Mouse (Mus musculus): Measurements from ENCODE around the gene Zbtb38.

Zbtb38 gene

DNA sequence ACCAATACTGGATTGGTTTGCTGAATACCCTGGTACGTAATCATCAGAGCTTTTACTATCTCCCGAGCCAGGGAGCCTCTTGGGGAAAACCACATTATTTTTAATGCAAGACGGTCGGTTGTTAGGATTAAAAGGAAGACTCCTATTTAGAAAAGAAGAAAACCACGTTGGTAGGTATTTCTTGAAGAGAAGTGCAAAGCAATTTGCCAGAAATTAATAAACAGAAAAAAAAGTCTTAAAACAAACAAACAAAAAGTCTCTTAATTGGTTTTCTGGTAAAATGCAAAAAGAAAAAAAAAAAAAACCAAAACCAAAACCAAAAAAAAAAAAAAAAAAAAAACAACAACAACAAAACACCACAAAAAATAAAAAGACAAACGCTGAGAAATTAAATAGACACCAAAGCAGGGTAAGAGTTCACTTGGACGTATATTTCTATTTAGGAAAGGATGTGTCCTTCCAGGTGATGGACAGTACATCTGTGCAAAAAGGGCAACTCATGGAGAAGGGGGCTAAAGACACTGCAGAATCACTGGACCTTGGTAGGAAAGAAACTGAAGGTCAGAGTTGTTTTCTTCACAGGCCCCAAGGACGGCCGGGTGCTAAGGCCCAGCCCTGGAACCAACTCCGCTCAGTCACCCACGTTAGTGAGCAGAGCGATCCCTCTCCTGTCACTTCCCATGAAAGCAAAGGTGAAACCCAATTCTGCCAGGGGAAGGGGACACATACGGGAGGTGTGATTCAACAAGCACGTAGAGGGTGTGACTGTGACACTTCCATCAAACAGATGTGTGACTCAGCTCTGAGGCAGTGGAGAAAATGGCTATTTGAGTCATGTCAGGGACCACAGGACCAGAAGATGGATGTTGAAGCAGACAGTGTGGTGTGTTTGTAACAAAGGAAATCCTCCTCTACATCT lies 38.9 kb downstream of the Zbtb38 start:
- DNase-seq: no peak

DNA sequence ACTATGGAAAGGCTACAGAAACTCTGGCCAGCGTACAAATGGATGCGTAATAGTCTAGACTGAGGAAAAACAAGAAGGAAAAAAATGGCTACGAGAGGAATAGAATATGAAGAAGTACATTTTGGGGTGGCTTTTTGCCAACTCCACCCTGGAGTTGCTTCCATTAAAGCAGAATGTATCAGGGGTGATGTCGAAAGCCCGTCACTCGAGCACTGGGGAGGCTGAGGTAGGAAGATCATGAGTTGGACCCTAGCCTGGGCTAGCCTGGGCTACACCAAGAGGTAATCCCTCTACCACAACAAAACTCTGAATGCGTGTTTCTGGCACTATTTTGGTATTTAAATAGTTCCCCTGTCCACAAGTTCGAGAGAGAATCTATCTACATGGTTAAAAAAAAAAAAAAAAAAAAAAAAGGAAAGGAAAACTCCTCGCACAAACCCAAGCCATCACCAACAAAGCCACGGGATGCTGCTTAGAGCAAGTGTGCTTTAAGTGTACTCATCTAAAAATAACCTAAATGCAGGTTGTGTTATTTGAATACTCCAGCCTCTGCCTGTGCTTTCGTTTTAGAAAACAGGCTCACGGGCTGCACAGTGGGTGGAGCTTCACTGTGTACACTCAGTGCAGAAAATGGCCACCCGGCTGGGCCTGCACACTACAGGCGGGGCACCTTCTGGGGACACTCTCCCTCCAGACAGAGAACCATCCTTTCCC lies 39.7 kb downstream of the Zbtb38 start:
- DNase-seq: no peak

DNA sequence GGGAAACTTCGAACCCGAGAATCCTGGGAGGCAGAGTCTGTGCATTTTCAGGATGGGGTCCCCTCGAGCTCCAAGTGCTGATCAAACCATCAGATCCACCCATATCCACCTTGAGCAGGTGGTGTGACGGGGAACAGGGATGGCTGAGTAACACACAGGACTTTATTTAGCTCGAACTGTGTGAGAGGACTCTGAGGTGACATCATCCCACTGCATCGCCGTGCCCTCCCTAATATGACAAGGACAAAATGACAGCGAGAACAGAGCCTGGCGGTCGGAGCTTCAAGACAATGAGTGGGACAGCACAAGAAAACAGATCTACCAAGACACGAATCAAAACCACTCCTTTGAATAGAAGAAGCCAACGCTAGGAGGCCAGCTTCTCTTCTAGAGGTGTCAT lies 40.6 kb downstream of the Zbtb38 start:
- no peak for DNase-seq

DNA sequence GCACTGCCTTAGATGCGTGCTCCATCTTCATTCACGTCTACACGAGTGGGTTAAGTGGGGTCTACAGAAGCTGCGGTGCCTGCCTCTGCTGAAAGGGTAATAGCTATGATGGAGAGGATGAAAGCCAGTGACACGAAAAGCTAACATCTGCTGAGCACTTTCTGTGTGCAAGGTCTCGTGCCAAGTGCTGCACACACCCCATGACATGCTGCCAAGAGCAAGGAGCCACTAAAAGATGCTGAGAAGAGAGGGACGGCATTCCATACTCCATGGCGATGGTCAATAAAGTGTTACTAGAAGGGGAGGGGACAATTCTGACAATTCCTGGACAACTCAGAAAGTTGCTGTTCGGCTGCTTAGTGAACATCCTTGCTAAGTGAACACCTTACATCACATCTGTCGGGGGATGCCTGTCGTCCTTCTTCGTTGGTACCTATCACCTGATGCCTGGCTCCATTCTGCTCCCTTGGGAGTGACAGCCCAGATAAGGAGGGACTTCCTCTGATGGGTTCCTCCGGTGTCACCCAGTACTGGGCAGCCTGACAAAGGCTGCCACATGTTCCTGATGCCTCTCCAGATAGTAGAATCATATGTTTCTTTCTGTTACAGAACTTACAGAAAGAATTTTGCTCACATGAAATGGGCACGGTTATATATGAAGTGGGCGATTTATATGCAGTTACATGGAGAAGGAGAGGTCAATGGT lies 42.2 kb downstream of the Zbtb38 start:
- DNase-seq: no peak

DNA sequence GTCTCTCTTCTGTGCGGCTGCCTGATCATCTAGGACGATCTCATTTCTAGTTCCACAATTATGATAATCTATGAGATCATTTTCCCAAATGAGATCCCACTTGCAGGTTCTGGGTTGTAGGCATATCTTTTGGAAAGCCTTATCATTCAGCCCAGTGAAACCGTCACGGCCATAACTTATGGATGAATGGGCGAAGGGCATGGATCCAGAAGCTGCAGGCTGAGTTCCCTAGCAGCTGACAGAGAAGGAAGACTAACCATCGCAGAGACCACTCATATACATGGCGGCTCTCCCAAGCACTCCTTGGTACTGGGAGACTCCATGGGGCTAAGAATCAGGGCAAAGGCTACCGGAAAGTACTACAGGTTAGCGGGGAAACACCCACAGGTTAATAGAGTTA lies 43.7 kb downstream of the Zbtb38 start:
- DNase-seq: no peak

DNA sequence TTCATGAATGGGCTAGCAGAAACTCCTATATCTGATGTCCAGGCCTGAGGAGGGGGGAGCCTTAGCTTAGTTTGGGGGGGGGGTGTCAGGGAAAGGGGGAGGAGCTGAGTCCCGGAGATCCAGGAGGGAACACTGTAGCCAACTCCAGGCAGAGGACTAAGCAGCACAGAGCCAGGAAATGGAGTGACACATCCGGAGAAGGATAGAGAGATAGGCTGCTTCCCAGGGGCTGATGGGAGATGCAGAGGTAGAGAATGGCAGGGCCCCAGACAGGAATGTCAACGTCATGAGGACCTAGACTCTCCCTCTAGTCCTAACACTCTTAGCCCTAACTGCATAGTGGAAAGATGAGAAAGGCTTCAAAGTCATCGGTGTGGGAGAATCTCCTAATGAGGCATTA lies 44.7 kb downstream of the Zbtb38 start:
- DNase-seq: no peak

DNA sequence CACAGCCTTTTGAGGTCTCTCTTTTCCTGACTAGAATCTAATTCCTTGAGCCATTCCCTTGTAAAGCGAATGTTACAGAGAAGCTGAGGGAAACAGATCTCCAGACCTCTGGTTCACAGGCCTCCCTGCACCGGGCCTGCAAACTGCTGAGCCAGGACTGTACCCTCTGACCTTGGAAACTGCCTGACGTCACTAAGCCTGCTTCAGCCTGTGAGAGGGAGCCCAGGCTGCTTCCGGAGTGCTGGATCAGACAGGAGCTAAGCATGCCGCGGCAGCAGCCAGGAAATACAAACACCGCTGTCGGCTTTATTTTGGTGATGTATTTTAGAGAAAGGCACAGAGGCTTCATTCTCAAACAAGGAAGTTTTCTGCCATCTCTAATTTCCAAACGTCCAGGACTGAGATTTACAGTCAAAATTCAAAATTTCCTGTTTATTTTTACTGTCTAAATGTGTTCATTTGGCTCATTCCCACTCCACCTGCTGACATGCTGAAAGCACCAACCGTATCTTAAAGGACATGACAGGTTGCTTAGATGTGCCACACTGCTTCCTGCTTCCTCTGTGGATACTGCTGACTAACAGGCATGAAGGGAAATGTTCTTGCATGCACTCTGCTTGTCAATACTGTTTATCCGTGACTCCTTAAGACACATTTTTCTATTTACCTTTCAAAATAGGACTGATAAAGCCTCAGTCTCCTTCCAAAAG lies 46.9 kb downstream of the Zbtb38 start:
- no peak for DNase-seq

DNA sequence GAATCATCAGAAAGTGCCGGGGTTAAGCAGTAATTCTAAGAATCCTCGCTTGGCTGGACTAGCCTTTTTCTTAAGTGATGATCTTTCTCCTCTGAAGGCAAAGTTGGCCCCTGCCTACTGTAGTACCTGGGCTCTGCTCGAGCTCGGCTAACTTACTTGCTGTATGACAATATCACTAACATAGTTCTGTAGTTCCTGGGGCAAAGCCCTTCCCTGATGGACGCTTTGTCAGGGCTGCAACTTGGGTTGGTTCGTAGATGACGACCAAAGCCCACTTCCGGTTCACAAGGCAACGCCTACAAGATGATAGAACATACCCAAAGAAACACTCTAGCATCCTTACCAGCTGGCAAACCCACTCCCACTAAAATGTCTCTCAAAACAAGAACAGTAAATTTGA lies 47.7 kb downstream of the Zbtb38 start:
- no peak for DNase-seq

DNA sequence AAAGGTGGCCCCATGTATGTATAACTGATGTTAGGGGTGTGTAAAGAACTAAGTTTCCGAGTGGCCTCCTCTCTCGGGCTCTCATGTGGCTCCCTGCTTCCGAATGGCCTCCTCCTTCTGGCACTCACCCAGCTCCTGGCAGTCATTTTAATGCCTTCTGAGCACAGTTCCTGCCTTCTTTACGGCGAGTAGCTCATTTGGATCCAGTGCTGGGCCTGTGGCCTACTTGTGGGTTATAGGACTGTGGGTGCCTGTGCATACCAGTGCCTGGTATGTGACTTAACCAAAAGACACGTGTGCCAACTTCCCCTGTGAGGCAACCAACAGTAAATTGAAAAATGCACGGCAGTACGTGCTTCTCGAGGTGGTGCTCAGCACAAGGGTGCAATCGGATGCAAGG lies 50.7 kb downstream of the Zbtb38 start:
- DNase-seq: no peak

DNA sequence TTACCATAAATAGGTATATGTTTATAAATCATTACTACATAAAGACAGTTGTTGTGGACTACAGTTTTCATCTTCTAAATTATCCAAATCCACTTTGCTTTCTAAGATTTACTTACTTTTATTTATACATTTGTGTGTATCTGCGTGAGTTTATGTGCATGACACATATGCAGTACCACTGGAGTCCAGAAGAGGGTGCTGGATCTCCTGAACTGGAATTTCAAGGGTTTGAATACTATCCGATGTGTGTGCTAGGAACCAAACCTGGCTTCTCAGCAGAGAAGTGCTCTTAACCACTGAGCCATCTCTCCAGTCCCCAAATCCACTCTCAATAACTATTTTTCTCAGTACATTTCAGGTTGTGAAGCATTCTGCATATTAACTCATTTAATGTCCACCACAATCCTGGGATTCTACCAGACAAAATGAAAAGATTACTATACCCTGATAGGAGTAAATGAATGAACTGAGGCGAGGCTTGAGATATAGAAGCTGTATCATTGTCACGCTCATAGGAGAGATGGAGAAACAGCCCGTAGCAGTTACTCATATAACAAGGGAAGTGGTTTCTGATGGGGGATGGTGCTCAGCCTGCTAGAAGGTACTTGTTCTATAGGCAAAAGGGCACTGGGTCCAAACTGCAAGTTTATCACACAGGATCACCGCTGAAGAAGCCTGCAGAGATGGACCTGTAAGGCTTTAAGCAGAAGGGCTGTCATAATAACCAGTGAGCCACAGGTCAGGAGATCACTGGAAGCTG lies 53.2 kb downstream of the Zbtb38 start:
- DNase-seq: no peak

DNA sequence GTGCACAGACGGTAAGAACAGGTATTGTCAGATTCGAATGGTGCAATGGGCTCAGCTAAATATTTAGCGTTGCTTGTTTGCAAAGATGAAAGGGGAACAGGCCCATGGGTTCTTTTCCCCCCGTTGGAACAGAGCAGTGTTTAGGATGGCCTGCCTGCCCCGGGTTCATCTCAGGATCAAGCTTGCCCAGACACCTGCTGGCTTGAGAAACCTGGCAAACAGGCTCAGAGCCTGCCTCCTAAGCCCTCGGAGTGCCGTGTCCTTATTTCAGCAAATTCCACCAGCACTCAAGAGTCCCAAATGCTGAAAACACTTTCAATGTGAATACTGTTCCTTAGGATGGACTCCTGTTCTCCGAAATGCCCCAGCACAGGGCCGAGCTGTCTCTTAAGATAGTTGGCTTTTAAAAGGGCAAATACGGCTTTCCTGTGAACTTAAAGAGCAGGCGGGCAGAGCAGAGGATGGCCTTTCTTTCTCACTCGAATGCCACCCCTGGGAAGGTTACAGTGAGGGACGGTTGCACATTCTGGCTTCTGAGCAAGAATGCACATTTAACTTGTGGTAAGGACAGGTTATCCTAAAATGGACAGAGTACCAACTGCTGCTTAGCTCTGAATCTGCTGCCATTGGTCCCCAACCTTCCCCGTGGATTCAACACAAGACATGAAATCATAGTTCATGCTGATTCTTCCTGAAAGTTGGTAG lies 55.7 kb downstream of the Zbtb38 start:
- no peak for DNase-seq

DNA sequence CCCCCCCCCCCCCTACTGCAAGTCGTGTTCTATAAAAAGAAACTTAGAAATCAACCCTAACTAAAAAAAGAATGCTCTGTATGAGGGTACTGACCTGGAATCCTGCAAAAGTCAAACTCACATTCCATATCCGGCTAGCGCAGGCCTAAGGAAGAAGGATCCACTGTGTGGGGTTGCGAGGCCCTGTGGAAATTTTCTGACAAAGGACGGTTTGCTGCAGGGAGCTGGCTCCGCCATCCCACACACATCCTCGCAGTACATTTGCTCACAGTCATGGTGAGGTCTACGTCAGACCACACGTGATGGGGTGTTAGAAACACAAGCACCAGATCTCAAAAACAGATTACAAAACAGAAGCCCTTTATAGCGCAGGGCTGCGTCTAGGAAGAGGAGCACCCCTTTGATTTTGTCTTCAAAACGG lies 56.5 kb downstream of the Zbtb38 start:
- no peak for DNase-seq

DNA sequence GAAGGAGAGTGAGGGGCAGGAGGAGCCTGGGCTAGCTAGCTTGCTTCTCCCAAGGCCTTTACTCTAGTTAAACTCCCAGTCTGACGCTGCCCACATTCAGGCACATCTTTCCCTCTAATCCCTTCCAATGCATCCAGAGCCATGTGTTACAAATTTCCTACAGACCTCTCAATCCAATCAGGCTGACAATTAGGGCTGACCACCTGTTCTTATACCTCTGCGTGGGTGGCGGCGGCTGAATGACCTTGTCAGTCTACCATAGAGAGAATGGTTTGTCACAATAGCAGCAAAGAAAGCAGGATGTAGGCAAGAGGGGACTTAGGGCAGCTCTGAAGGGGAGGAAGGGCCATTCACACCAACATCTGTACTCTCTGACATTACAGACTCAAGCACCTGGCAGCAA lies 62.2 kb downstream of the Zbtb38 start:
- DNase-seq: no peak

DNA sequence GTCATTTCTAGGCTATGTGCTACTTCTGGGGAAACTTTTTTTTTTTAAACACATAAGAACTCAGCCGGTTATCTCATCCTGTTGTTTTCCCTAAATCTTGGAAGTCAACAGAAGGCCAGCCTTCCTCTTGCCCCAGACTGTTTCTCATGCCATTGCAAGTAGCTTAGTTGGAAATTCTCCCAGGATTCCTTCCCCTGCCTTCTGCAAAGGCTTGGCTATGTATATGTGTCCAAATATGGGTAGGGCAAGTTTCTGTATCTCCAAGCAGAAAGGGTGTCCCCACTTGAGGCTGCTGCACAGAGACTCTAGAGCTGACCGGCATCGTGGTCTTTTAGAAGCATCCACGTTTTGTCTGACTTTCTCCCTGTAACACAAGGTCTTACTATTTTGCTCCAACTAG lies 63.6 kb downstream of the Zbtb38 start:
- DNase-seq: no peak

DNA sequence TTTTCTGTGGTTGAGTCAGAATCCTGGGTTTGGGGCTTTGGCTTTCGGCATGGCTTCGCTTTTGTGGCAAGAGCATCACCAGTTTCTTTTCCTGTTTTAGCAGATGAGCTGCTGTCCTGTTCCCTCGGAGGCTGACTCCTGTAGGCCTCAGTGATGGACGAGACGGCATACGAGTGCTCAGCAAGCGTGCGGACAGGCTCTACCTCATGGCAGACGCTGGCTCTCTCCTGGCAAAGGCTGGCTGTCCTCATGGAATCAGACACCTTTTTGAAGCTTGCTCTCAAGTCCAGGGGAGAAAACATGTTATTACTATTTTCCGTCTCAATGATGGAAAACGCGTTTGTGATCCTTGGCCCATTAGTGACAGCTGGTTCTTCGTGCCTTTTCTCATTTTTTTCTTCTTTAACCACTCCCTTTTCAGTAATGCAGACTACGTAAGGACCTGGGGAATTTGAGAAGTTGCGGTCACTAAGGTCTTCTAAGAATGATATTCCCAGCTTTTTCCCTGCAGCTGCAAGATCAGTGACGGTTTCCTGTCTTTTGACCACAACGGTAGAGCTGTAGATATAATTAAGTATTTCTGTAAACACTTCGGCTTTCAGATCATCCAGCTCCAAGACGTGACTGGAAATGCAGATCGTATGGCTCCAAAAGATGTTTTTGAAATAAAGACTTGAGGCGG lies 64.3 kb downstream of the Zbtb38 start:
- no peak for DNase-seq

DNA sequence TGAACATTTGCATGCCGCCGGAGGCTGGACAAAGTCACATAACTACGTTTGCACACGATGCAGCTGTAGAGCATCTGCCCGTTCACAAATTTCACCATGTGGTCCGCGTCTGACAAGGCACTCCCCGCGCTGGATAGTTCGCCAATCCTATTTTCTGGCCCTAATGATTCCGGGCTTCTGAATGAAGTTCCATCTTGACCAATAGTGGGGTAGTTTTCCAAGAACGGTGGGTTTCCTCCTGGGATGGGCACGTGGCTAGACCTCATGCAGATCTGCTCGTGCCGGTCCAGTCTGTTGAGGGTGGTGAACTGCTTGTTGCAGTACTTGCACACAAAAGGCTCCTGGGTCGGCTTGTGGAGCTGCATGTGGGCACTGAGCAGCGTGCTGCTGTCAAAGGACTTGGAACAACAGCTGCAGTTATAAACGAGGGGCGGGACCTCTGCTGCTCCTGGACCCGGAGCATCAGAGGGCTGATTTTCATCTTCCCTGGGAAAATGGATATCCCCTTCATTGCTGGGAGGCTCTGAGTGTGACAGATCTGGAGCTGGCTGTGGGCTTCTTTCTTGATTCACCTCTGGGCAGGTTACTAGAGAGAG lies 64.9 kb downstream of the Zbtb38 start:
- DNase-seq: no peak

DNA sequence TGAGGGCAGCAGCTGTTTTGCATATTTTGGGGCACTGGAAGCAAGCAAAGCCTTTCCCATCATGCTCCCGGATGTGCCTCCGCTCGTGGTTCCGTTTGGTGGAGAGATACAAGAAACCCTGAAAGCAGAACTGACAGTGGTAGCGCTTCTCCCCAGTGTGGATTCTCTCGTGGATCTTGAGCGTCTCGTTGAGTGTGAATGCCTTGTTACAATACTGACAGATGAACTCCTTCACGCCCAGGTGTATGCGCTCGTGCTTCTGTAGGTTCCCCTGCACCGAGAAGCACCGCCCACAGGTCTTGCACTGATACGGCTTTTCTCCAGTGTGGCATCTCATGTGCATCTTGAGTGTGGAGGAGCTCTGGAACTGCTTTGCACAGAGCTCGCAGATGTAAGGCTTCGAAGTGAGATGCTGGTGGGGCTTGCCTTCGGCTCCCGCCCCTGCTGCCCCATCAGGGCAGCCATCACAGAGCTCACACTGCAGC lies 67.0 kb downstream of the Zbtb38 start:
- no peak for DNase-seq

DNA sequence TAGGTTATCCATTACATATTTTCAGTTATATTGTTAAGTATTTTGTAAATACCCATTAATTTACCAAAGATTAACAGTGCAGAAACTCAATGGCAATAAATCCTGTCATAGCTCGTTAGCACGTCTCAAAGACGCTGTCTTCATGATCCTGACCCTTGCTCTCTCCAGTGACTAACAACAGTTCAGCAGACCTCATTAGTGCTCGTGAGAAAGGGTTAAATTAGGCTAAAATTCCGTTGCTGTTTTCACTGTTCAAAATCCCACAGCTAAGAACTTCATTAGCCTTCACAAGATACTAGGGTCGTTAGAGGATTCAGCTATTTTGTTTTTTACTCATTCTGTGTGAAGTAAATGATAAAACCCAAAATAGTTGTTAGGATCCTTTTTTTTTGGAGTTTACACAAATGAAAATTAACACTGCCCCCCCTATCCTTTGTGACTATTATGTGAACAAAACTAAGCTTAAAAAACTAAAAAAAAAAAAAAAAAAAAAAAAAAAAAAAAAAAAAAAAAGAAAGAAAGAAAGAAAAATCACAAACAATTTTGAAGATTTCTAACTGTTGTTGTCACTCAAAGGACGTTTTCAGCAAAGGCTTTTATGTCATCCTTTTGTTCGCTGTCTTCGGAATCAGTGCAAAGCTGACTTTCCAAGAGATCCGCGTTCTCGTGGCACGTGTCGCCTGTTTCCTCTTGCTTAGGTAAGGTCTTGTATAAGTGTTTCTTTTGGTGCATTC lies 67.6 kb downstream of the Zbtb38 start:
- no peak for DNase-seq

DNA sequence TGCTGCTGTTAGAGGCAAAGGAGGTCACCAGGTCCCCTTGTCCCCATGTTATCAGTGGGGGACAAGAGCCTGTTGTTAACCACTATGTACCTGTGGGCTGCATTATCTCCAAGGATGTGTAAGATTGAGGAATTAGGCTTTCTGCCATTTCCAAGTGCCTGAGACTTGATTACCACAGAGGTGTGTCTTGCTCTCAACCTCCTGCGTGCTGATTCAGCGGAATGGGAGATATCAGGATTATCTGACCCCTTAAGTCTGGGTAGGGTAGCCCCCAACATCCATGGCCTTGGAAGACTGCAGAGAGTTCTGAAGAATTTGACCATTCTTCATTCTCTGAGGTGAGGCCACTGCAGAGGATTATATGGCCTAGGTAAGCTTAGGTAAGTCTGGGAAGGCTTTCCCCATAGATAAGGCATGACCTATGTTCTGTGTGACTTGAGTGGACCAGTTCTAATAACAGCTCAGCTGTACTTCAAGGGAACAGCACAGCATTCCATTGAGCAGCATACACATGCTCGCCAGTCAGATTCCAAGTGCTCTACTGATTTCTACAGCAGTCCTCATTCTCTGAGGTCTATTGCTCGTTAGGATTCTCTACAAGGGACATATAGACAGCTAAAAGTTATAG lies 68.4 kb downstream of the Zbtb38 start:
- DNase-seq: no peak
